ENCODE assay signal across 1 mouse cellular context in the genomic region with DNA sequence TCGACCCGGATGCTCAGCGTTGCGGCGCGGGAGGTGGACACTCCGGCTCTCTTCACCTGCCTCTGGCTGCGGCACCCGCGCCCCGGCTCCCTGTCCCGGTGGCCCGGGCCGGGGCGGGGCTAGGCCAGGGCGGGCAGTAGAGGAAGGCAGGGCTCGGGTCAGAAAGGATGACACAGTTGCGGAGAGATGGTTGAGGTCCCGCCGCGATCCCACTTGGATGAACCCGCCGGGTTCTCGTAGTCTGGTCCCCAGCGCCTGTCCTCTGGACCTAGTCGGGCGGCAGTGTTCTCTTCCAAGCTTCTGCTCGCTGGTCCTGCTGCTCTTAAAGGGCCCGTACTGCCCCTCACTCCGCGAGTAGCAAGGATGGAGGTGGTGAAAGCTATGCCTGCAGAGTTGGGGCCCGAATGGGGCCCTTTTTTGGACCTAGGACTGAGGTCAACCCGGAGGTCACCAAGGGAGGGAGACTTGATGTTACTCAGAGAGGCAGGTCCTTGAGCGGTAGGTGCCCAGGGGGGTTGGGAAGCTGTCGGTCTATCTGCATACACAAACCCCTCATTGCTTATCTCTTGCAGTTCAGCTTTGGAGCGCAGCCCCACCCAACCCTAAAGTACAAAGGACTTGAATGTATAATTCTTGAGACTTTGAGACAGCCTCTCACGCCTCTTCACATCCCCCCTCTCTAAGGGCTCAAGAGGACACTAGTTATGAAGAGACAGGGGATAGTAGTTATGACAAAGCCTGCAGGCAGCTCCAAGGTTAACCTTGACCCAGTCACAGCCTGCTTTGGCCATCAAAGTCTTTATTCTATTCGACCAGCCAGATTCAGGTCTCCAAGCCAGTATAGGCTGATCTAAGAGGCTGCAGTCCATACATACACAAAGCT.
A peak's percentile ranks its signal among the peaks of the same experiment; 100 is the strongest.
TF ChIP-seq lines count a peak whose summit lies in the region.

A gene (minus strand): TSS at position 540 of the 883 bp plus-strand sequence.

TF ChIP-seq in MEL, 35 proteins besides CTCF, POLR2A, EP300 and RAD21 (continued from another document):
- TF ChIP-seq SIN3A (IDR thresholded peaks at IDR 0.05; ENCODE audit: low read length) (peak; percentile 71; the same call in 1 of the 2 replicates), GABPA (IDR thresholded peaks at IDR 0.05; ENCODE audit: low read depth, low read length) (no peak), E2F4 (IDR thresholded peaks at IDR 0.05; ENCODE audit: borderline replicate concordance, low read depth, low read length) (no peak), MAFK (IDR thresholded peaks at IDR 0.05; ENCODE audit: borderline replicate concordance, low read depth, low read length) (0 out of 2 replicates have a peak, but pooled peaks have one; percentile 12), POLR2AphosphoS2 (IDR thresholded peaks at IDR 0.05; ENCODE audit: low read length) (no peak), HCFC1 (IDR thresholded peaks at IDR 0.05; ENCODE audit: low read depth, low read length) (0 out of 2 replicates have a peak, but pooled peaks have one; percentile 6), MXI1 (IDR thresholded peaks at IDR 0.05; ENCODE audit: low read depth, low read length) (no peak; the same call in none of the 2 replicates)
